Mouse (Mus musculus) midbrain, embryonic 10.5 days (tissue): ENCODE results near the gene Tcaf1. TPM values are rescaled to one million over a fixed set of nuclear protein-coding genes. Genes with fewer than 3 reads are reported as not detected.

Experiments used
- DNase-seq: peaks from one replicate; pipeline ENCODE4 v3.0.0-alpha.2; 2017; ENCODE audit warnings: low spot score
- H3K27ac ChIP-seq: fragments of 300-500 bp; sonication (generic); replicated peaks from 2 replicates; pipeline ENCODE4 v1.5.1; 2016; ENCODE audit warnings: mild to moderate bottlenecking
- H3K27me3 ChIP-seq: fragments of 300-500 bp; sonication (generic); 2 replicates; pipeline ENCODE4 v1.6.1; 2016; ENCODE audit warnings: low read depth, mild to moderate bottlenecking; ENCODE audit not compliant: poor library complexity, severe bottlenecking
- H3K36me3 ChIP-seq: fragments of 300-500 bp; sonication (generic); 2 replicates; pipeline ENCODE4 v1.6.1; 2016; ENCODE audit warnings: mild to moderate bottlenecking, moderate library complexity
- H3K4me1 ChIP-seq: fragments of 300-500 bp; sonication (generic); 2 replicates; pipeline ENCODE4 v1.6.1; 2016
- H3K4me3 ChIP-seq: fragments of 300-500 bp; sonication (generic); 2 replicates; pipeline ENCODE4 v1.5.1; 2016; ENCODE audit warnings: mild to moderate bottlenecking, moderate library complexity
- H3K9me3 ChIP-seq: fragments of 300-500 bp; sonication (generic); replicated peaks from 2 replicates; pipeline ENCODE4 v1.6.1; 2016; ENCODE audit warnings: mild to moderate bottlenecking
- WGBS: fragments of 180-500 bp; shearing (Covaris S2); methylation state at CpG from one replicate; pipeline ENCODE4 v1.1.7; 2016; 5-methylcytosine and 5-hydroxymethylcytosine counted together
- polyA plus RNA-seq: library from polyadenylated mRNA; unstranded; fragments of >200 nt; fragmentation: Nextera tagmentation; extraction: Ambion mirVana; gene quantifications from 2 replicates; pipeline ENCODE4 v1.2.1, GENCODE M21; 2016

The Tcaf1 gene
- polyA plus RNA-seq, 1 experiment from 2014 or later: 106 TPM

DNA sequence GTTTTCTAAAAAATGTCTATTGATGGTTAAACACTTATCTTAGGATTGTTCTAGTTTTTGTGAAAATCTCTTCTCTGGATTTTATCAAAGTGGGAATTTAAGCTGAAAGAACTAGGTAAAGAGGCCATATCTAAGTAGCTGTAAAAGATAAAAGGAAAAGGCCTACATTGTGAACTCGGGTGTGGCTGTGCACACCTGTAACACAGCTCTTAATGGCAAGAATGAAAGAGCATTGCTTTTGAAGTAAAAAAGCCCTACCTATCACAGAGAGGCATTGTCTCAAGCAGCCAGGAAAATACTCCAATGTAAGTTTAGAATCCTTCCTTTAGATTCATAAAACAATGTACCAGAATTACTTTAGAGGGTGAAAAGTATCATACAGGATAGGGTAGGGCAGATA is 38.1 kb downstream of the Tcaf1 start:
- H3K27ac ChIP-seq: no peak overlapping the region
- no peaks in the 10 kb centered on the region for H3K4me1 ChIP-seq
- no peaks in the 10 kb centered on the region for H3K27me3 ChIP-seq
- no peak overlapping the region for H3K4me3 ChIP-seq
- H3K36me3 ChIP-seq: peaks cover 73% of the 10 kb centered on the region
- WGBS: 90% methylated on average over 1 of the region's 1 CpGs
- no peak for DNase-seq
- H3K9me3 ChIP-seq: no peaks in the 10 kb centered on the region

GRCm38 (mm10) chr6:42667722-42668121 is 42.2 kb downstream of the Tcaf1 start:
- 93% methylated on average over 2 of the region's 2 CpGs for WGBS
- no peak for DNase-seq
- no peaks in the 10 kb centered on the region for H3K9me3 ChIP-seq
- peaks cover 34% of the 10 kb centered on the region for H3K36me3 ChIP-seq
- no peak overlapping the region for H3K4me3 ChIP-seq
- no peak overlapping the region for H3K27ac ChIP-seq
- H3K27me3 ChIP-seq: no peaks in the 10 kb centered on the region
- H3K4me1 ChIP-seq: no peaks in the 10 kb centered on the region

GRCm38 (mm10) chr6:42661739-42662138 is 48.1 kb downstream of the Tcaf1 start:
- H3K36me3 ChIP-seq: no peaks in the 10 kb centered on the region
- no peak overlapping the region for H3K27ac ChIP-seq
- DNase-seq: no peak
- no peak overlapping the region for H3K4me3 ChIP-seq
- WGBS: 85% methylated on average over 2 of the region's 2 CpGs
- H3K27me3 ChIP-seq: no peaks in the 10 kb centered on the region
- H3K4me1 ChIP-seq: no peaks in the 10 kb centered on the region
- H3K9me3 ChIP-seq: no peaks in the 10 kb centered on the region

DNA sequence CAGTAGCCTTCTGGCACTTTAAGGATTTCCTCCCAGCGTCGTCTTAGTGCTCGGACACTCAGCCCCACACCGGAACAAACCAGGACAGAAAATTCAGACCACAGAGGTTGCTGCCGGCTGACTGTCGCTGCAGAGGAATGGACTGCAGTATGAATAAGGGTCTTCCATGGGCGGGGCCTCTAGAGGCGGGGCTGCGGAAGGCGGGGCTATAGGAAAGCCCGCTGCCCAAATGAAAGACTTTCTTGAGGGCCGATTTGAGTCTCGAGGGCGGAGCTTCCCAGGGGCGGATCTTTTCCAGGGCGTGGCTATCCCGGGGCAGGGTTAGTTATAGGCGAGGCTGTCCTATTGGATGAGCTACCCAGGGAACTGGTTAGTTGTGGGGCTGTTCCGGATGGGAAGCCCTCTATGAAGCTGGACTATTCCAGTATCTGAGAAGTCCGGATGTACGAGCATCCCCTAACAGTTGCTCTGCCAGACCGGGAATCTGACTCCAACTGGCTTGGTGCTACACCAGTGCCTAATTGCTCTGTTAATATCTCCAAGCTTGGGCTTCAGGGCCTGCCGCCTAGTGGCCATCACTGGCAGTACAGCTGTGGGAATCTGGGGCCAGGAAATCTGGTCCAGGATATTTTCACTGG is 64.9 kb downstream of the Tcaf1 start, which contains the start of gene Tcaf2:
Gene Tcaf2 (minus strand): TSS at position 343 of the 638 bp plus-strand sequence.
- under 1% methylated on average over 23 of the region's 23 CpGs for whole genome bisulfite sequencing
- Histone ChIP-seq H3K4me3 (peak within 1 kb of the TSS; percentile 54), H3K9me3 (no peaks in the 10 kb centered on the region), H3K27me3 (no peaks in the 10 kb centered on the region), H3K36me3 (no peaks in the 10 kb centered on the region), H3K4me1 (peaks cover 4% of the 10 kb centered on the region), H3K27ac (no peak within 1 kb of the TSS)
- peak; percentile 93 for DNase-seq

DNA sequence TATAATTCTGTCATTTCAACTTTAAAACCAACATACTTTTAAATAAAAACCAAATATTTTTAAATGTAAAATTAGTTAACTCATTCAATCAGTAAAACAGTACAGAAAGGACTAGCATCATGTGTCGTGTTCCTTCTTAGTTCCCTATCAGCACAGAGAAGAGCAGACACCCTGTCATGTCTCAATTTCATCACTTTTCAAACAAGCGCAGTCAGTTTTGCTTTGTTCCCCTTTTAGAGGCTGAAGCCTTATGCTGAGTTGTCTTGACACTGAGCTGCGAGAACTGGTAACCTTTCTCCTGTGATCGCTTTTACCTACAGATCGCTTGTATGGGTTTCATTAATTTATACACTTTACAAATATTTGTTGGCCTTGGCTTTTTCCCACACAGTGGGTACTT is 75.5 kb downstream of the Tcaf1 start:
- Histone ChIP-seq H3K9me3 (no peaks in the 10 kb centered on the region), H3K27me3 (no peaks in the 10 kb centered on the region), H3K36me3 (no peaks in the 10 kb centered on the region), H3K4me1 (no peaks in the 10 kb centered on the region), H3K4me3 (no peak overlapping the region), H3K27ac (no peak overlapping the region)
- 79% methylated on average over 5 of the region's 5 CpGs for WGBS
- DNase-seq: no peak

DNA sequence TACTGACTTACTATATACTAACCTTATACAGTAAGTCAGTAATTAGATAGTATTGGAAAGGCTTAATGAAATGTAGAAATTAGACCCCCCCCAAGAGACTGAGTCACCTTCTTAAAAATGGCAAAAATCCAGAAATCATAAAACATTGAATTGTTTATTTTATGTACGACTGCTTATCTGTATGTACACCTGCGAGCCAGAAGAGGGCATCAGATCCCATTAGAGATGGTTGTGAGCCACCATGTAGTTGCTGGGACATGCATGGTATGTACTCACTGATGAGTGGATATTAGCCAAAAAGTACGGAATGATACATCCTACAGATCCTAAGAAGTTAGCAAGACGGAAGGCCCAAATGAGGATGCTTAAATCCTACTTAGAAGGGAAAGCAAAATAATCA is 78.5 kb downstream of the Tcaf1 start:
- Histone ChIP-seq H3K27me3 (no peaks in the 10 kb centered on the region), H3K4me1 (no peaks in the 10 kb centered on the region), H3K9me3 (no peaks in the 10 kb centered on the region), H3K4me3 (no peak overlapping the region), H3K27ac (no peak overlapping the region), H3K36me3 (no peaks in the 10 kb centered on the region)
- WGBS: 72% methylated on average over 4 of the region's 4 CpGs
- no peak for DNase-seq

Other genes starting within 250 kb of the Tcaf1 start
- gene Olfr458, start 244.9 kb downstream of the Tcaf1 start, polyA plus RNA-seq: not detected in 2 replicates
- gene Olfr457, start 233.8 kb downstream of the Tcaf1 start, polyA plus RNA-seq: not detected in 2 replicates
- not detected in 2 replicates for gene Olfr456, start 222.9 kb downstream of the Tcaf1 start, polyA plus RNA-seq
- not detected in 2 replicates for gene Olfr455, start 162.5 kb downstream of the Tcaf1 start, polyA plus RNA-seq
- gene Tcaf3, start 112.4 kb downstream of the Tcaf1 start, polyA plus RNA-seq: not detected in 2 replicates
- gene Tcaf2, start 64.8 kb downstream of the Tcaf1 start, polyA plus RNA-seq: 3.9 and 4.2 TPM in 2 replicates
- not detected in 2 replicates for gene Olfr453, start 29.3 kb upstream of the Tcaf1 start, polyA plus RNA-seq
- gene Olfr38, start 46.3 kb upstream of the Tcaf1 start, polyA plus RNA-seq: not detected in 2 replicates
- gene Olfr452, start 75.0 kb upstream of the Tcaf1 start, polyA plus RNA-seq: not detected in 2 replicates
- not detected in 2 replicates for gene Olfr450, start 101.9 kb upstream of the Tcaf1 start, polyA plus RNA-seq
- gene Olfr449, start 124.3 kb upstream of the Tcaf1 start, polyA plus RNA-seq: not detected in 2 replicates
- gene Olfr448, start 180.4 kb upstream of the Tcaf1 start, polyA plus RNA-seq: not detected in 2 replicates
- gene Olfr447, start 198.8 kb upstream of the Tcaf1 start, polyA plus RNA-seq: not detected in 2 replicates
- not detected in 2 replicates for gene Olfr446, start 211.3 kb upstream of the Tcaf1 start, polyA plus RNA-seq
- gene Olfr444, start 239.0 kb upstream of the Tcaf1 start, polyA plus RNA-seq: not detected in 2 replicates